Mouse (Mus musculus): ENCODE measurements around the gene Ankrd61.

Ankrd61 gene

DNA sequence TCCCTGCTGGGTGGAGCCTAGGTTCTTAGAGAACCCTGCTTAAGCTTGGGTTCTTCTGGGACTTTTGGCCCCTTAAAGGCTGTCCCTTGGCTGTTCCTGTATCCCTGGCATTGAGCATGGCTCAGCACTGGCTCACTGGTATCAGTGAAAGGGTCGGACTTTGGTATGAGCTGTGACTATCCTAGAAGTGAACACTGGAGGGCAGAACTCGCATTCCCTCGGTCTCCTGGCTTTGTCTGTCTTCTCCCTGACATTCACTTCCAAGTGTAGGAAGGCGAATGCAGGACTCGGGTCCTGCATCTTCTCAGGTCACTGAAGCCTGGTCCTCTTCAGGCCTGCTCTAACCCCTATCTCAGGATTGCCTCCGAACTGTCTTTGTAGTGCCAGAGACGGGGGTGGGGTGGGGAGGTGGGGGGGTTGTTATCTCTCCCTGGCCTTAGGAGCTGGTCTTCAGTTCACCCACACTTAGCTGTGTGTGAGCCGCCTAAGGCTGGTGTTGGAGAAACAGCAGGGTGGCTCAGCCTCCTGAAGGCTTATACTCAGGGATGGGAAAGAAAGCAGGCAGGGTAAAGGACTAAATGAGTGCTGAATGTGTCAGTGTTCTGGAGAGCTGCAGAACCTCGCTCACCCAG lies 5.1 kb downstream of the Ankrd61 start:
- DNase-seq (ENCODE audit: low spot score), result no peak

GRCm38 (mm10) chr5:143890741-143891140 lies 6.7 kb downstream of the Ankrd61 start:
- DNase-seq (ENCODE audit: low spot score), result no peak

GRCm38 (mm10) chr5:143885274-143885673 lies 12.2 kb downstream of the Ankrd61 start:
- no peak for DNase-seq (ENCODE audit: low spot score)

- no peak for DNase-seq (ENCODE audit: low spot score)
Observed at GRCm38 (mm10) chr5:143874571-143874970, 22.9 kb downstream of the Ankrd61 start.

DNA sequence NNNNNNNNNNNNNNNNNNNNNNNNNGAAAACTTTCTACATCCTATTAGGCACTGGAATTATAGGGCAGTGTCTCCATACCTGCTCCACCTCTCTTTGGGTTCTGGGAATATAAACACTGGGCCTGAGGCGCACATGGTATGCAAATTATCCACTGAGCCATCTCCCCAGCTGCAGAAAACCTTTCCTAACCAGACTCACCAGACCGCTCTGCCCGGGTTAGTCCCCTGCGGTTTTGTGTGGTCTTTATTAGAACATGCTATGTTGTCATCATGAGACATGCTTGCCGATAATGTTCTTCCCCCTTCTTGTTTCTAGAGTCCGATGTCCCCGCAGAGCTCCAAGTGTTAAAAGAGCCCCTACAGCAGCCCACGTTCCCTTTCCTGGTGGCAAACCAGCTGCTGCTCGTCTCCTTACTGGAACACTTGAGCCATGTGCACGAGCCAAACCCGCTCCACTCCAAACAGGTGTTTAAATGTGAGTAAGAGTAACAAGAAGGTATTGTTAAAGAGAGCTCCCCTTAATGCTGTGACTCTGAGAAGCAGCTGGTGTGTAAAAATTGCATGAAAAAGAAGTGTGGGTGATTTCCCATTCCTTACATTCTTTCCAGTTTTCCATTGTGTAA lies 25.8 kb downstream of the Ankrd61 start:
- DNase-seq (ENCODE audit: low spot score), result no peak

Measured in spleen, adult 12 weeks (tissue).